Mouse (Mus musculus) neural tube, embryonic 10.5 days (tissue): ENCODE data around the gene Syna.

ENCODE experiments used
- DNase-seq: peaks from one replicate; pipeline ENCODE4 v3.0.0-alpha.2; 2017; ENCODE audit warnings: low spot score; ENCODE audit errors: extremely low spot score

The Syna gene

GRCm38 (mm10) chr5:134531585-134531984, 28.4 kb downstream of the Syna start:
- DNase-seq, result no peak

GRCm38 (mm10) chr5:134530830-134531229, 29.1 kb downstream of the Syna start:
- DNase-seq, result no peak

- DNase-seq, result no peak
Observed at GRCm38 (mm10) chr5:134528488-134528887, 31.5 kb downstream of the Syna start.

- DNase-seq, result no peak
Observed at GRCm38 (mm10) chr5:134525971-134526711, 33.8 kb downstream of the Syna start.

- no peak for DNase-seq
Observed at GRCm38 (mm10) chr5:134523728-134524127, 36.2 kb downstream of the Syna start.

GRCm38 (mm10) chr5:134522524-134522923, 37.4 kb downstream of the Syna start:
- no peak for DNase-seq

- DNase-seq, result no peak
Observed at GRCm38 (mm10) chr5:134521806-134522205, 38.2 kb downstream of the Syna start.

GRCm38 (mm10) chr5:134521131-134521530, 38.8 kb downstream of the Syna start:
- no peak for DNase-seq

GRCm38 (mm10) chr5:134520120-134520519, 39.9 kb downstream of the Syna start:
- no peak for DNase-seq

GRCm38 (mm10) chr5:134519471-134519870, 40.5 kb downstream of the Syna start:
- DNase-seq, result no peak

- no peak for DNase-seq
Observed at GRCm38 (mm10) chr5:134512086-134512485, 47.9 kb downstream of the Syna start.

- no peak for DNase-seq
Observed at GRCm38 (mm10) chr5:134510266-134510665, 49.7 kb downstream of the Syna start.

GRCm38 (mm10) chr5:134508965-134509364, 51.0 kb downstream of the Syna start:
- DNase-seq, result no peak
